Mouse (Mus musculus) myocyte (in vitro differentiated cells): ENCODE measurements at regions not wholly inside any gene's neighbourhood (a gene's known extent, or its start where the extent isn't known, plus 50 kb on each side); places are given as distances from the start of the nearest gene placed in this dataset.

ENCODE experiments used
- H3K27me3 ChIP-seq: one replicate; pipeline ENCODE4 v1.6.1; 2011; ENCODE audit not compliant: control insufficient read depth, insufficient read depth, insufficient read length
- H3K36me3 ChIP-seq: one replicate; pipeline ENCODE4 v1.6.1; 2011; ENCODE audit not compliant: control insufficient read depth, insufficient read depth
- H3K4me2 ChIP-seq: one replicate; pipeline ENCODE4 v1.6.1; 2011; ENCODE audit warnings: low read depth, control low read depth
- H3K4me3 ChIP-seq: one replicate; pipeline ENCODE4 v1.5.1; 2011; ENCODE audit warnings: mild to moderate bottlenecking, control low read depth, moderate library complexity
- H3K79me2 ChIP-seq: one replicate; pipeline ENCODE4 v1.6.1; 2011; ENCODE audit not compliant: control insufficient read depth, insufficient read depth
- H3ac ChIP-seq: one replicate; pipeline ENCODE4 v1.6.1; 2011; ENCODE audit not compliant: control insufficient read depth, insufficient read length
- CEBPB ChIP-seq: IDR thresholded peaks from 2 replicates; pipeline ENCODE4 v1.6.1; 2011; ENCODE audit warnings: mild to moderate bottlenecking, moderate library complexity; ENCODE audit not compliant: poor library complexity, insufficient read depth, severe bottlenecking
- E2F4 ChIP-seq: IDR thresholded peaks from one replicate; pipeline ENCODE4 v1.6.1; 2011; ENCODE audit warnings: mild to moderate bottlenecking, control low read depth, moderate library complexity; ENCODE audit not compliant: insufficient read depth
- MAX ChIP-seq: IDR thresholded peaks from one replicate; pipeline ENCODE4 v1.6.1; 2011; ENCODE audit warnings: low read depth, mild to moderate bottlenecking, control low read depth
- MYOD1 ChIP-seq, 3 experiments: IDR thresholded peaks; one replicate each; pipeline ENCODE4 v1.6.1; 2011; ENCODE audit warnings: control low read depth in 2 of 3, low read depth in 2 of 3, mild to moderate bottlenecking in 2 of 3, moderate library complexity in 1 of 3; ENCODE audit not compliant: insufficient read length in 2 of 3, control insufficient read depth in 1 of 3
- MYOG ChIP-seq, 3 experiments: IDR thresholded peaks; one replicate each; pipeline ENCODE4 v1.6.1; 2011; ENCODE audit warnings: control low read depth in 2 of 3, low read depth in 2 of 3, mild to moderate bottlenecking in 2 of 3; ENCODE audit not compliant: insufficient read length in 2 of 3, control insufficient read depth in 1 of 3, insufficient read depth in 1 of 3
- POLR2A ChIP-seq: IDR thresholded peaks from one replicate; pipeline ENCODE4 v1.6.1; 2011; ENCODE audit warnings: low read depth, mild to moderate bottlenecking, control low read depth, moderate library complexity; ENCODE audit not compliant: insufficient read length
- POLR2AphosphoS2 ChIP-seq: IDR thresholded peaks from one replicate; pipeline ENCODE4 v1.6.1; 2011; ENCODE audit warnings: low read depth, control low read depth; ENCODE audit not compliant: insufficient read length
- REST ChIP-seq: IDR thresholded peaks from one replicate; pipeline ENCODE4 v1.6.1; 2011; ENCODE audit warnings: mild to moderate bottlenecking, control low read depth, moderate library complexity; ENCODE audit not compliant: insufficient read depth, insufficient read length
- SRF ChIP-seq: IDR thresholded peaks from one replicate; pipeline ENCODE4 v1.6.1; 2011; ENCODE audit warnings: low read depth; ENCODE audit not compliant: control insufficient read depth, insufficient read length
- TCF12 ChIP-seq: IDR thresholded peaks from one replicate; pipeline ENCODE4 v1.6.1; 2011; ENCODE audit warnings: mild to moderate bottlenecking, control low read depth; ENCODE audit not compliant: poor library complexity, insufficient read depth, severe bottlenecking
- TCF3 ChIP-seq: IDR thresholded peaks from one replicate; pipeline ENCODE4 v1.6.1; 2011; ENCODE audit warnings: low read depth, control low read depth; ENCODE audit not compliant: insufficient read length
- USF1 ChIP-seq: IDR thresholded peaks from one replicate; pipeline ENCODE4 v1.6.1; 2011; ENCODE audit warnings: low read depth, mild to moderate bottlenecking, control low read depth, moderate library complexity

GRCm38 (mm10) chr2:138937165-138937564 is 556.5 kb upstream of the Sptlc3 start:
- no peaks in the 10 kb centered on the region for H3K27me3 ChIP-seq
- H3K79me2 ChIP-seq, result no peaks in the 10 kb centered on the region
- TF ChIP-seq REST (no peak), POLR2A (no peak), MYOD1 (IDR thresholded peaks at IDR 0.05; ENCODE audit: control insufficient read depth in 1 of 3, insufficient read length in 2 of 3, low read depth in 2 of 3) (no peak), SRF (no peak), E2F4 (no peak), CEBPB (no peak), USF1 (no peak), MYOG (IDR thresholded peaks at IDR 0.05; ENCODE audit: control insufficient read depth in 1 of 3, insufficient read depth in 1 of 3, insufficient read length in 2 of 3, low read depth in 2 of 3) (no peak), POLR2AphosphoS2 (no peak), MAX (no peak), TCF12 (no peak), TCF3 (no peak)
- H3K4me3 ChIP-seq, result no peak overlapping the region
- H3K36me3 ChIP-seq, result no peaks in the 10 kb centered on the region
- no peak overlapping the region for H3ac ChIP-seq
- no peak overlapping the region for H3K4me2 ChIP-seq

GRCm38 (mm10) chr2:138939367-138939766 is 554.3 kb upstream of the Sptlc3 start:
- Histone ChIP-seq H3K4me2 (no peak overlapping the region), H3K27me3 (no peaks in the 10 kb centered on the region)
- TF ChIP-seq REST (no peak), TCF3 (no peak), SRF (no peak), TCF12 (no peak), POLR2AphosphoS2 (no peak), CEBPB (no peak)

GRCm38 (mm10) chr2:138966110-138966790 is 527.5 kb upstream of the Sptlc3 start:
- TF ChIP-seq MAX, result no peak
- no peak for TF ChIP-seq TCF3
- no peak for TF ChIP-seq TCF12
- no peak for TF ChIP-seq REST
- TF ChIP-seq POLR2AphosphoS2, result no peak
- no peak for TF ChIP-seq MYOG (IDR thresholded peaks at IDR 0.05; ENCODE audit: control insufficient read depth in 1 of 3, insufficient read depth in 1 of 3, insufficient read length in 2 of 3, low read depth in 2 of 3)
- TF ChIP-seq E2F4, result no peak
- TF ChIP-seq MYOD1 (IDR thresholded peaks at IDR 0.05; ENCODE audit: control insufficient read depth in 1 of 3, insufficient read length in 2 of 3, low read depth in 2 of 3), result no peak
- no peak for TF ChIP-seq CEBPB
- TF ChIP-seq SRF, result no peak
- no peak for TF ChIP-seq USF1
- no peak for TF ChIP-seq POLR2A
- Histone ChIP-seq H3K36me3 (no peaks in the 10 kb centered on the region), H3K27me3 (no peaks in the 10 kb centered on the region), H3K79me2 (no peaks in the 10 kb centered on the region), H3K4me3 (no peak overlapping the region), H3K4me2 (no peak overlapping the region), H3ac (no peak overlapping the region)

More at GRCm38 (mm10) chr2:138939367-138939766, 554.3 kb upstream of the Sptlc3 start:
- H3ac ChIP-seq, result no peak overlapping the region
- no peak overlapping the region for H3K4me3 ChIP-seq
- no peaks in the 10 kb centered on the region for H3K36me3 ChIP-seq
- no peaks in the 10 kb centered on the region for H3K79me2 ChIP-seq

- Histone ChIP-seq H3K4me3 (no peak overlapping the region), H3K36me3 (no peaks in the 10 kb centered on the region), H3K79me2 (no peaks in the 10 kb centered on the region), H3K4me2 (no peak overlapping the region), H3K27me3 (no peaks in the 10 kb centered on the region), H3ac (no peak overlapping the region)
- TF ChIP-seq E2F4, result no peak
- TF ChIP-seq USF1, result no peak
- no peak for TF ChIP-seq POLR2A
- no peak for TF ChIP-seq REST
- no peak for TF ChIP-seq TCF12
- no peak for TF ChIP-seq TCF3
- no peak for TF ChIP-seq CEBPB
- TF ChIP-seq POLR2AphosphoS2, result no peak
These were observed 519.2 kb upstream of the Sptlc3 start for GRCm38 (mm10) chr2:138974548-138974947.

GRCm38 (mm10) chr2:138990031-138990430 is 503.7 kb upstream of the Sptlc3 start:
- Histone ChIP-seq H3ac (no peak overlapping the region), H3K36me3 (no peaks in the 10 kb centered on the region), H3K4me3 (no peak overlapping the region), H3K27me3 (no peaks in the 10 kb centered on the region), H3K79me2 (no peaks in the 10 kb centered on the region), H3K4me2 (no peak overlapping the region)
- no peak for TF ChIP-seq MYOG (IDR thresholded peaks at IDR 0.05; ENCODE audit: control insufficient read depth in 1 of 3, insufficient read depth in 1 of 3, insufficient read length in 2 of 3, low read depth in 2 of 3)
